Comparison of ENCODE assay signal across 9 mouse cellular contexts in genomic region chr11:72538037-72538755, GRCm38 (mm10). TPM values are rescaled to one million over a fixed set of nuclear protein-coding genes. Genes with fewer than 3 reads are reported as not detected.
DNase-seq lines count a peak whose midpoint lies in the region; ATAC-seq lines count a peak whose summit lies in the region.
"Had no signal": no experiment of that assay in that cellular context is flagged by ENCODE, and none has a peak within 500 bp of the region (broad histone marks: within the 10 kb centered on the region; RNA-seq: fewer than 3 reads in every experiment).

No protein-coding gene starts in this region.

- H3K27ac ChIP-seq in kidney, embryonic 15.5 days, result no peak overlapping the region
- H3K27ac ChIP-seq in macrophage, result peak overlapping the region; percentile 38
- no peak overlapping the region for H3K27ac ChIP-seq in forebrain, embryonic 14.5 days (ENCODE audit: low read depth, low read length)
- no peak overlapping the region for H3K27ac ChIP-seq in forebrain, embryonic 15.5 days (replicated peaks)
- H3K27ac ChIP-seq: embryonic facial prominence, embryonic 12.5 days had no signal

- H3K9ac ChIP-seq in kidney, embryonic 15.5 days, result no peak overlapping the region
- H3K9ac ChIP-seq in forebrain, embryonic 14.5 days (ENCODE audit: low read length), result no peak overlapping the region
- no peak overlapping the region for H3K9ac ChIP-seq in forebrain, embryonic 15.5 days (replicated peaks)
- H3K9ac ChIP-seq: embryonic facial prominence, embryonic 12.5 days had no signal

- no peaks in the 10 kb centered on the region for H3K4me1 ChIP-seq in kidney, embryonic 15.5 days
- no peaks in the 10 kb centered on the region for H3K4me1 ChIP-seq in forebrain, embryonic 14.5 days (ENCODE audit: control insufficient read depth, insufficient read depth, low read length)
- no peaks in the 10 kb centered on the region for H3K4me1 ChIP-seq in forebrain, embryonic 15.5 days

- no peaks in the 10 kb centered on the region for H3K36me3 ChIP-seq in kidney, embryonic 15.5 days
- no peaks in the 10 kb centered on the region for H3K36me3 ChIP-seq in macrophage (ENCODE audit: inconsistent target)
- no peaks in the 10 kb centered on the region for H3K36me3 ChIP-seq in forebrain, embryonic 14.5 days (ENCODE audit: control insufficient read depth, insufficient read depth, low read length)
- H3K36me3 ChIP-seq in forebrain, embryonic 15.5 days, result no peaks in the 10 kb centered on the region
- H3K36me3 ChIP-seq: embryonic facial prominence, embryonic 12.5 days had no signal

- no peak for ATAC-seq in kidney, embryonic 15.5 days (replicated peaks; ENCODE audit: low FRiP score)
- ATAC-seq in hematopoietic stem cell, adult 5-6 weeks (replicated peaks in 1 of 2; ENCODE audit: insufficient read depth in 1 of 2, low FRiP score in 2 of 2, low TSS enrichment in 1 of 2, low read depth in 1 of 2, poor library complexity in 2 of 2, severe bottlenecking in 2 of 2), result peak; percentile 23 to 77
- no peak for ATAC-seq in forebrain, embryonic 14.5 days
- ATAC-seq in forebrain, embryonic 15.5 days (replicated peaks), result no peak
- no peak for ATAC-seq in megakaryocyte-erythroid progenitor cell, adult 5-6 weeks (replicated peaks; ENCODE audit: low FRiP score, low TSS enrichment, poor library complexity, severe bottlenecking)

- DNase-seq in kidney, adult 8-10 months, result peak; percentile 27 to 44
- peak; percentile 71 for DNase-seq in adrenal gland, postnatal 10 days
- no peak for DNase-seq in forebrain, embryonic 14.5 days (ENCODE audit: low spot score)

- 71% methylated on average over 8 of the region's 8 CpGs for WGBS in kidney, embryonic 15.5 days
- WGBS in macrophage (ENCODE audit: missing documents), result 4% methylated on average over 8 of the region's 8 CpGs
- 77% methylated on average over 8 of the region's 8 CpGs for WGBS in forebrain, embryonic 14.5 days
- 77% methylated on average over 8 of the region's 8 CpGs for WGBS in forebrain, embryonic 15.5 days

- no peaks in the 10 kb centered on the region for H3K79me2 ChIP-seq in macrophage (ENCODE audit: inconsistent target)

- H3K9me3 ChIP-seq in kidney, embryonic 15.5 days (replicated peaks), result no peaks in the 10 kb centered on the region
- H3K9me3 ChIP-seq in forebrain, embryonic 14.5 days (replicated peaks; ENCODE audit: control insufficient read depth, low read length), result no peaks in the 10 kb centered on the region
- H3K9me3 ChIP-seq in forebrain, embryonic 15.5 days, result no peaks in the 10 kb centered on the region
- H3K9me3 ChIP-seq: embryonic facial prominence, embryonic 12.5 days had no signal

- H3K4me2 ChIP-seq in kidney, embryonic 15.5 days, result no peak overlapping the region
- H3K4me2 ChIP-seq in forebrain, embryonic 14.5 days (ENCODE audit: low read length), result no peak overlapping the region
- no peak overlapping the region for H3K4me2 ChIP-seq in forebrain, embryonic 15.5 days (replicated peaks)
- H3K4me2 ChIP-seq: embryonic facial prominence, embryonic 12.5 days had no signal

- H3K27me3 ChIP-seq in kidney, embryonic 15.5 days, result no peaks in the 10 kb centered on the region
- H3K27me3 ChIP-seq in forebrain, embryonic 14.5 days (replicated peaks; ENCODE audit: control insufficient read depth, insufficient read depth, low read length), result no peaks in the 10 kb centered on the region
- no peaks in the 10 kb centered on the region for H3K27me3 ChIP-seq in forebrain, embryonic 15.5 days
- H3K27me3 ChIP-seq: embryonic facial prominence, embryonic 12.5 days had no signal

- no peak overlapping the region for H3K4me3 ChIP-seq in kidney, embryonic 15.5 days (replicated peaks)
- no peak overlapping the region for H3K4me3 ChIP-seq in macrophage (ENCODE audit: inconsistent target)
- H3K4me3 ChIP-seq in forebrain, embryonic 14.5 days (ENCODE audit: low read depth, low read length), result no peak overlapping the region
- no peak overlapping the region for H3K4me3 ChIP-seq in forebrain, embryonic 15.5 days
- H3K4me3 ChIP-seq: embryonic facial prominence, embryonic 12.5 days had no signal

RNA-seq across cellular contexts. Expression of gene Spns3, which starts 12.1 kb away (rescaled TPM):
- 0.27 and 0.35 TPM in 2 replicates for polyA plus RNA-seq in kidney, embryonic 15.5 days (2015; fragmentation: Nextera tagmentation; extraction: Ambion mirVana)
- under 1 TPM; 0.21 to 0.55 TPM for total RNA-seq in adrenal gland, postnatal 10 days (2021)
- total RNA-seq in hematopoietic stem cell, adult 5-6 weeks (2017), result 15.2 and 23.5 TPM in 2 replicates
- 1 to 10 TPM in 2 of 26 experiments, under 1 TPM in 14, not detected in 10; 0.22 to 1.3 (median 0.55) TPM for total RNA-seq in macrophage (2018; cell fraction: chromatin; rRNA removed)
- total RNA-seq in macrophage (2018; cell fraction: cytosol; rRNA removed), result under 1 TPM in 22 of 26 experiments, not detected in 4; 0.05 to 0.39 (median 0.17) TPM
- 1 to 10 TPM in 2 of 26 experiments, under 1 TPM in 15, not detected in 9; 0.12 to 1.1 (median 0.50) TPM for total RNA-seq in macrophage (2018; cell fraction: nucleus; rRNA removed)
- not detected in 3 replicates for polyA plus RNA-seq in macrophage (2018)
- polyA plus RNA-seq in forebrain, embryonic 14.5 days (2014; fragmentation: Nextera tagmentation; extraction: Ambion mirVana), result 0.10 and 0.16 TPM in 2 replicates
- polyA plus RNA-seq in forebrain, embryonic 15.5 days (2015; fragmentation: Nextera tagmentation; extraction: Ambion mirVana), result 0.08 TPM in 2 replicates
- total RNA-seq in megakaryocyte-erythroid progenitor cell, adult 5-6 weeks (2014; fragmentation: Nextera tagmentation), result 9.2 and 14.0 TPM in 2 replicates
- 3.8 and 7.1 TPM in 2 replicates for total RNA-seq in megakaryocyte-erythroid progenitor cell, adult 5-6 weeks (2017)
- polyA plus RNA-seq: embryonic facial prominence, embryonic 12.5 days had no signal

RNA-seq across cellular contexts. Expression of gene Spns2, which starts 48.5 kb away (rescaled TPM):
- 2.9 and 3.4 TPM in 2 replicates for polyA plus RNA-seq in kidney, embryonic 15.5 days (2015; fragmentation: Nextera tagmentation; extraction: Ambion mirVana)
- 10 to 100 TPM; 11.6 to 11.7 TPM for total RNA-seq in adrenal gland, postnatal 10 days (2021)
- total RNA-seq in hematopoietic stem cell, adult 5-6 weeks (2017), result 87.2 and 89.3 TPM in 2 replicates
- total RNA-seq in macrophage (2018; cell fraction: chromatin; rRNA removed), result 1 to 10 TPM in 1 of 26 experiments, under 1 TPM in 3, not detected in 22; 0.23 to 1.9 (median 0.47) TPM
- total RNA-seq in macrophage (2018; cell fraction: cytosol; rRNA removed), result under 1 TPM in 19 of 26 experiments, not detected in 7; 0.03 to 0.29 (median 0.15) TPM
- total RNA-seq in macrophage (2018; cell fraction: nucleus; rRNA removed), result 1 to 10 TPM in 2 of 26 experiments, under 1 TPM in 5, not detected in 19; 0.14 to 1.6 (median 0.29) TPM
- 0.11 TPM in 1 of 3 replicates, not detected in the others for polyA plus RNA-seq in macrophage (2018)
- polyA plus RNA-seq in forebrain, embryonic 14.5 days (2014; fragmentation: Nextera tagmentation; extraction: Ambion mirVana), result 4.6 and 5.8 TPM in 2 replicates
- 8.7 and 9.1 TPM in 2 replicates for polyA plus RNA-seq in forebrain, embryonic 15.5 days (2015; fragmentation: Nextera tagmentation; extraction: Ambion mirVana)
- 38.3 and 46.8 TPM in 2 replicates for total RNA-seq in megakaryocyte-erythroid progenitor cell, adult 5-6 weeks (2014; fragmentation: Nextera tagmentation)
- 16.0 and 23.3 TPM in 2 replicates for total RNA-seq in megakaryocyte-erythroid progenitor cell, adult 5-6 weeks (2017)

Comparison
In these comparisons a context has a peak if more than half of its experiments do, and no peak if none do; other contexts are left out.
1. ATAC-seq: peak in hematopoietic stem cell, adult 5-6 weeks (2 of 2); none in kidney, embryonic 15.5 days (single experiment), forebrain, embryonic 14.5 days (single experiment), forebrain, embryonic 15.5 days (single experiment) and megakaryocyte-erythroid progenitor cell, adult 5-6 weeks (single experiment).